Mouse (Mus musculus) hindbrain, embryonic 10.5 days (tissue): ENCODE measurements around the gene Hmox2. TPM values are rescaled to one million over a fixed set of nuclear protein-coding genes. Genes with fewer than 3 reads are reported as not detected.
"Not testable (repeated sequence)": the region's sequence is repeated elsewhere in the genome, so short reads cannot be mapped to it uniquely, and the experiment has no call there.

ENCODE experiments used
- DNase-seq: peaks from one replicate; pipeline ENCODE4 v3.0.0-alpha.2; 2017; ENCODE audit warnings: low spot score
- H3K27ac ChIP-seq: fragments of 300-500 bp; sonication (generic); 2 replicates; pipeline ENCODE4 v1.5.1; 2016; ENCODE audit warnings: mild to moderate bottlenecking, moderate library complexity
- H3K27me3 ChIP-seq: fragments of 300-500 bp; sonication (generic); 2 replicates; pipeline ENCODE4 v1.6.1; 2016; ENCODE audit warnings: mild to moderate bottlenecking; ENCODE audit not compliant: poor library complexity, insufficient read depth, severe bottlenecking
- H3K36me3 ChIP-seq: fragments of 300-500 bp; sonication (generic); 2 replicates; pipeline ENCODE4 v1.6.1; 2016; ENCODE audit warnings: mild to moderate bottlenecking, moderate library complexity
- H3K4me1 ChIP-seq: fragments of 300-500 bp; sonication (generic); replicated peaks from 2 replicates; pipeline ENCODE4 v1.6.1; 2016; ENCODE audit warnings: mild to moderate bottlenecking
- H3K4me3 ChIP-seq: fragments of 300-500 bp; sonication (generic); 2 replicates; pipeline ENCODE4 v1.5.1; 2016; ENCODE audit warnings: mild to moderate bottlenecking, moderate library complexity
- H3K9me3 ChIP-seq: fragments of 300-500 bp; sonication (generic); 2 replicates; pipeline ENCODE4 v1.6.1; 2016; ENCODE audit warnings: mild to moderate bottlenecking, moderate library complexity
- WGBS: fragments of 180-500 bp; shearing (Covaris S2); methylation state at CpG from one replicate; pipeline ENCODE4 v1.1.7; 2016; 5-methylcytosine and 5-hydroxymethylcytosine counted together
- polyA plus RNA-seq: library from polyadenylated mRNA; unstranded; fragments of >200 nt; fragmentation: Nextera tagmentation; extraction: Ambion mirVana; gene quantifications from 2 replicates; pipeline ENCODE4 v1.2.1, GENCODE M21; 2016

Gene Hmox2
- 84.6 and 93.3 TPM in 2 replicates for polyA plus RNA-seq

DNA sequence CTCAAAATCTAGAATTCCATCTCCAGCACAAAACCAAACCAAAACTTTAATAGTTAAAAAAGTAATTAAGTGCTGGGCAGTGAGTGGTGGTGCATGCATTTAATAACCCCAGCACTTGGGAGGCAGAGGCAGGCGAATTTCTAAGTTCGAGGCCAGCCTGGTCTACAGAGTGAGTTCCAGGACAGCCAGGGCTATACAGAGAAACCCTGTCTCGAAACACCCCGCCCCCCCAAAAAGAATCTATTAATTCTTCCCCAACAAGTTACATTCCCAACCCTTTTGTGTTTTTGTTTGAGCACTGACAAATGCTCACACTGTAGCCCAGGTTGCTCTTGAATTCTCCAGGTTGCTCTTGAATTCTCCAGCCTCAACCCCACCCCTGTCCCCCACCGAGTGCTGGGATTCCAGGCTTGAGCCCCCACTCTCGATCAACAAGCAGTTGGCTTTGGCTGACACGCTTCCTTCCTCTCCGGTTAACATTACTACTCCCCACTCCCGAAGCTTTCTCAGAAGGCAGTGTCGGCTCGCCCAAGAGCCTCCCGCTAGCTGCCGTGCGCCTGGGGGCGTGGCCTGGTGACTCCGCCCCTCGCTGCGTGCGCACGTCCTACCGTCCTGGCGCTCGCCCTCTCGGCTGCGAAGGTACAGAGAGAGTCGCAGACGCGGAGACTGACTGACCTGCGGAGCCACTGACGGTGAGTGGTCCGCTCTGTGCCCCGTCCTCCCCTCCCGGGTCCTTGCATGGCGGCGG lies at the start of gene Hmox2:
Hmox2 (plus strand) TSS at position 582 of the 748 bp plus-strand sequence.
- peak; percentile 93 for DNase-seq
- Histone ChIP-seq H3K4me1 (peaks cover 18% of the 10 kb centered on the region), H3K4me3 (peak within 1 kb of the TSS; percentile 73), H3K27me3 (peaks cover 7% of the 10 kb centered on the region; the same call in 1 of the 2 replicates), H3K9me3 (no peaks in the 10 kb centered on the region), H3K27ac (peak within 1 kb of the TSS; percentile 91), H3K36me3 (no peaks in the 10 kb centered on the region)
- 5% methylated on average over 35 of the region's 35 CpGs for WGBS

DNA sequence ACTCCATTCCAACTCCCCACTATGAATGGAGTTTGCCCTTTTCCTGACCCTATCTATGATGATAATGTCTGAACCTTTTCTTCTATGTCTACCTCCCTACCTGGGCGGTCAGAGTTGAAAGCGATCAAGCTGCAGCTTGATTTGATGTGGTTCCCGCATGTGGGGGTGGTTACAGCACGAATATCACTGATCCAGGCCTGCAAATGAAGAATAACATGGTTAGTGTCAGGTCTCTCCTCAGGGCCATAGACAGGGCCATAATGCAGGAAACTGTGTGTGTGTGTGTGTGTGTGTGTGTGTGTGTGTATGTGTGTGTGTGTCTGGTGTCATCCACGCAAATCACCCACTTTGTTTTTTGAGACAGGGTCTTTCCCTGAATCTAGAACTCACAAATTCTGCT lies 49.3 kb upstream of the Hmox2 start:
- Histone ChIP-seq H3K27ac (no peak overlapping the region), H3K4me3 (no peak overlapping the region), H3K36me3 (peaks cover 33% of the 10 kb centered on the region), H3K9me3 (no peaks in the 10 kb centered on the region), H3K4me1 (peaks cover 19% of the 10 kb centered on the region), H3K27me3 (0 out of 2 replicates have a peak, but pooled peaks cover 4% of the 10 kb centered on the region)
- DNase-seq = no peak
- WGBS = 93% methylated on average over 5 of the region's 5 CpGs

DNA sequence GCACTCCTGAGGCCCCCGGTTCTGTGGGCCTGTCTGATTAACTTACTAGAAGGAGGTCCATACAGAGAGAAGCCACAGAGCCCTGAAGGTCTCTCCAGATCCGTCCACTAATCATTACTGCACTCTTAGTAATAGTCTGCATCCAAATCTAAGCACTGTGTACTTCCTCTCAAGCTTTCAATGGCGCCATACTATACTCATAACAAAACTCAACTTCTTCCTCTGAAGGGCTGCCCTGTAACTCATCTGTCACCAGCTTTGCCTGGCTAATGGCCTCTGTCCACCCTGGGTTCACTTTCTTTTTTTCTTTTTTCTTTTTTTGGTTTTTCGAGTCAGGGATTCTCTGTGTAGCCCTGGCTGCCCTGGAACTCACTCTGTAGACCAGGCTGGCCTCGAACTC lies 48.1 kb upstream of the Hmox2 start:
- H3K27ac ChIP-seq = no peak overlapping the region
- WGBS = 84% methylated on average over 5 of the region's 5 CpGs
- no peaks in the 10 kb centered on the region for H3K9me3 ChIP-seq
- H3K4me1 ChIP-seq = peaks cover 22% of the 10 kb centered on the region
- no peak for DNase-seq
- H3K27me3 ChIP-seq = 0 out of 2 replicates have a peak, but pooled peaks cover 4% of the 10 kb centered on the region
- peaks cover 33% of the 10 kb centered on the region for H3K36me3 ChIP-seq
- H3K4me3 ChIP-seq = peak overlapping the region; percentile 80; the same call in 1 of the 2 replicates

DNA sequence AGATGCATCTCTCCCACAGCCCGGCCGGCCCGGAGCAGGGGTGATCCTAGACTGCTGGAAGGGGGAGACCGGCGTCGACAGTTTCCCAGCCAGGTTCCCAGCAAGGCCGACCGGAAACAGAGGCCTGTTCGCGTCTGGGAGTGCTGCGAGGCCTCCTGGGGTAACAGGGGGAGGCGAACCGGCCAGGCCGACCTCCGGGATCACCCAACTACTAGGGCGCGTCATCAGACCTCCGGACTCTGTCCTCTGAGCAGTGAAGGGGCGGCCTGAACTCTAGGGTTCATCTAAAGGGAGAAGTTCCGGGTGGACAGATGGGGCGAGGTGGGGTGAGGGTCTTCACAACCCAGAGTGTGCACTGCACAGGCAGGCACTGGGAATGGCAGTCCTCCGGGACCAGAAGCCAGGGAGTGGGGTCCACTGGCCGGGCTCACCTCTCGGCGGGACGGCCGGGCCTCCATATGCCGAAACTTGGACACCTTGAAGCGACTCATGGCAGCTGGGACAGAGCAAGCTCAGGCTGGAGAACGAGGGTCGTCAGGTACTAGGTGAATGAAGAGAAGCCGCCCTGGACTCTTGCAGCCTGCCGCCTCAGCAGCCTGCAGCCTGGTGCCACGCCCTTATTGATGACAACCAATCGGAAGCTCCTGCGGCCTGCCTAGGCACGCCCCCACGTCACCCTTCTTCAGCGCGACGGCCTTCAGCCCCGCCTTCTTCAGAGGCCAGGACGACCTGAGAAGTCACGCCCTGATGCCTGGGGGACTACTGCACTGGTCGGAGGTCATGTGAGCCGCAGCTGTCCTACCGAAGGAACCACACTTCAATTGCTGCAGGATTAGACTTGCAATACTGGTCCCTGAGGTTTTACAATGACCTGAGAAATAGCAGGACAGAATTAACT lies 46.8 kb upstream of the Hmox2 start, which contains the start of gene Coro7:
Coro7 (minus strand) TSS at position 657 of the 898 bp plus-strand sequence.
- Histone ChIP-seq H3K36me3 (peaks cover 24% of the 10 kb centered on the region), H3K4me1 (peaks cover 28% of the 10 kb centered on the region), H3K27ac (peak within 1 kb of the TSS; percentile 85), H3K4me3 (peak within 1 kb of the TSS; percentile 80), H3K27me3 (0 out of 2 replicates have a peak, but pooled peaks cover 4% of the 10 kb centered on the region), H3K9me3 (no peaks in the 10 kb centered on the region)
- peak; percentile 94 for DNase-seq
- under 1% methylated on average over 47 of the region's 47 CpGs for WGBS

DNA sequence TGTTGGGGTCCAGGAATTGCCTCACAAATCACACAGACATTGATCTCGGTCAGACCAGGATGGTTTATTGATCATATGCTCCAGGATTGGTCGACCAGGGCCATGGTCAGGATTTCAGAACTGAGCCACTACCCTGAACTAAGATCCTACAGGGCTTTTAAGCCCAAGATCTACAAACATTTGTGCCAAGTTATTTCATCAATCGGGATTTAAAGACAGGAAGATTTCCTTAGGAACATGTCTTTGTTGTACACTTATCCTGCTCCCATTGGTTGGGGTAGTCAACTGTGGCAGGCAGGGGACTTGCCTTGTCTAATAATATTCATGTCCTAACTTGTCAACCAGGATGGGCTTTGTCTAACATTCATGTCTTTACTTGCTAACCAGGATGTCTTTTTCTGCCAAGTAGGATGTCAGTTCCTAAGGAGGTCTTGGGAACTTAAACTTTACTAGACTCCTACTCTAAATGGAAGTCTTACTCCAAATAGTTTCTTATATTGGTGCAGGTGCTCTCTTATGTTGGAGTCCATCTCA lies 45.2 kb upstream of the Hmox2 start:
- not testable (repeated sequence) for DNase-seq

DNA sequence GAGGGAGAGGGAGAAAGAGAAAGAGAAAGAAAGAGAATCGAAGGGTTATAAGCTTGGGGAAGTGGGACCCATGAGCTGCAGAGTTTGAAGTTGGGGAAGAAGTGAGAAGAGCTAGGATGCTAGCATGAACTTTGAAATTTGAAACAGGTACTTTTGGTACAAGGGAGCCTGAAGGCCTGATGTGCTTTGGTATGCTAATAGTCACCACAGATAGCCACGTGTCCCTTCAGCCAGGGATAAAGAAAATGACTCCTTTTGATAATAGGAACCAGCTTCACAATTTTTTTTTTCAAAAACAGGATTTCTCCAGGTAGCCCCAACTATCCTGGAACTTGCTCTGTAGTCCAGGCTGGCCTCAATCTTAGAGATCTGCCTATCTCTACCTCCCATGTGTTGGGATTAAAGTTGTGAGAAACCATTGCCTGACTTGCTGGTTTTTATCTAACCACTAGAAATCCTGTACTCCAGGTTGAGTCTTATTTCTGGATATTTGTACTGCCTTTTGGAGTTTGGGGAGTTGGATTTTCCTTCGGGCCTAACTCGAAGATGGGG lies 43.5 kb upstream of the Hmox2 start:
- DNase-seq = no peak
- Histone ChIP-seq H3K9me3 (no peaks in the 10 kb centered on the region), H3K27me3 (0 out of 2 replicates have a peak, but pooled peaks cover 4% of the 10 kb centered on the region), H3K4me1 (peaks cover 40% of the 10 kb centered on the region), H3K27ac (peak overlapping the region; percentile 92; the same call in 1 of the 2 replicates), H3K36me3 (peaks cover 11% of the 10 kb centered on the region), H3K4me3 (peak overlapping the region; percentile 98; the same call in 1 of the 2 replicates)
- WGBS = 75% methylated on average over 4 of the region's 4 CpGs

More for the DNA sequence above, 45.2 kb upstream of the Hmox2 start:
- H3K4me1 ChIP-seq = peaks cover 40% of the 10 kb centered on the region
- H3K27ac ChIP-seq, H3K4me3 ChIP-seq, H3K9me3 ChIP-seq, H3K27me3 ChIP-seq, H3K36me3 ChIP-seq: not testable (repeated sequence)
- WGBS = 86% methylated on average over 3 of the region's 3 CpGs

DNA sequence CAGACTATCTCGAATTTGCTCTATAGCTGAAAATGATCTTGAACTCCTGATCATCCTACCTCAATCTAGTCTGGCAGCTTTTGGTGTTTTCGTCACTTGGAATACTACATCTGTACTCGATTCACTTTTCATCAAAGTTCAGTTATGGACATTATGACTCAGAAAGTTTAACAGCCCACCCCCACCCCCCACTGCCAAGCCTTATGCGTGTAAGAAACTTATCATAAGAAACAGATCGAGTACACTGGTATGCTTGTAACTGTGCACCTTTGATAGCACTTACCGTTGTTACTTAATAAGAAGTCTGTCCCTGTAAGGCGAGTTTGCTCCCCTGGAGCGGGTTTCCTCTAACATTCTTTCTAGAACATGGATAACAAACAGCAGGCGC lies 43.0 kb upstream of the Hmox2 start:
- Histone ChIP-seq H3K4me1 (peaks cover 37% of the 10 kb centered on the region), H3K36me3 (peaks cover 15% of the 10 kb centered on the region), H3K27me3 (0 out of 2 replicates have a peak, but pooled peaks cover 4% of the 10 kb centered on the region), H3K9me3 (no peaks in the 10 kb centered on the region), H3K4me3 (peak overlapping the region; percentile 98), H3K27ac (peak overlapping the region; percentile 92)
- no peak for DNase-seq
- 32% methylated on average over 9 of the region's 9 CpGs for WGBS

DNA sequence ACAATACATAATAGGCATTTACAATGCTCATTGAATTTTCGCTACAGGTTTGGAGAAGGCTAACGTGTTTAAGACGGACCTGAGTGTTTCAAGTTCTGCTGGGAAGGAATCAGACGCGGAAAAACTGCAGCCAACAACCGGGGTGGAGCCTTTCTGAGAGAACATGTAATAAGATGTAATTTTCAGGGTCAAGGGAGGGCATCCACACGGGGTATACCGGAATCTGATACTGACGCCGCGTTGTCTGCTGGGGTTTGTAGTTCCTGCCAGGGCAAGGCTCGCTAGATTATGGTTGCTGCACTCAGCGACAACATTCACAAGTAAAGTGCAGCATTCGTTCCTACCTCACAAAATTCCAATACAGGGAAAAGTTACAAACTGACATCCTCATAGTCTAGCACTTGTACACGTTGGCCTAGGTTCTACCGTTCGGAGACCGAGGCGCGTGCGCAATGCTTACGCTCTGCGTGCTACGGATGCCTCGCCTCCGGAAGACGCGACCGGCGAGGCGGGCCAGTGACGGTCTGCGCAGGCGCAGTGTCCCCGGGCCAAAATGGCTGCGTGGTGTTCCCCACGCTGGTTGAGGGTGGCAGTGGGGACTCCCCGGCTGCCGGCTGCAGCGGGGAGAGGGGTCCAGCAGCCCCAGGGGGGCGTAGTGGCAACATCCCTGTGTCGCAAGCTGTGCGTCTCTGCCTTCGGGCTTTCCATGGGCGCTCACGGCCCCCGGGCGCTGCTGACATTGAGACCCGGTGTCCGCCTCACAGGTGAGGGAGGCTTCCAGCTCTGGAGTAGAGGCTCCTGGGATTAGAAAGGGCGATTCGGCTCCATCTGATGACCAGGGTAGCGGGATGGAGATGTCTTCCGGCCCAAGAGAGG lies 42.3 kb upstream of the Hmox2 start:
- peaks cover 20% of the 10 kb centered on the region for H3K36me3 ChIP-seq
- H3K27ac ChIP-seq = peak overlapping the region; percentile 92
- 0 out of 2 replicates have a peak, but pooled peaks cover under 1% of the 10 kb centered on the region for H3K27me3 ChIP-seq
- H3K4me1 ChIP-seq = peaks cover 31% of the 10 kb centered on the region
- no peaks in the 10 kb centered on the region for H3K9me3 ChIP-seq
- H3K4me3 ChIP-seq = peak overlapping the region; percentile 98
- peak; percentile 95 for DNase-seq
- under 1% methylated on average over 54 of the region's 54 CpGs for WGBS

DNA sequence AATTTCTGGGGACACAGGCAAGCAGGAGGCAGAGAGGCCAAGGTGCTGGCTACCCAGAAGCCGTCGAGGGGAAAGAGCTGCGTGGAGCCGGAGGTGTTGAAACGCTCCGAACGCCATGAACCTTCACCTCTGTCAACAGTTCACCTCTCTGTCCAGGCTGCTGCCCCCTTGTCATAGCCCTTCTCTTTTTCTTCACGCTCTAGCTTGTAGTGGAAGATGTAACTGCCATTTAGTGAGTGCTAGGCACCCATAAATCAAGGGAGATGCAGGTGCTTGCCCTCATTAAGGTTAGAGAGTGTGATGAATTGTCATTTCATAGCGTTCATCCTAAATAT lies 41.7 kb upstream of the Hmox2 start:
- peak overlapping the region; percentile 92 for H3K27ac ChIP-seq
- H3K27me3 ChIP-seq = no peaks in the 10 kb centered on the region
- H3K36me3 ChIP-seq = peaks cover 26% of the 10 kb centered on the region
- WGBS = 3% methylated on average over 9 of the region's 9 CpGs
- peaks cover 25% of the 10 kb centered on the region for H3K4me1 ChIP-seq
- H3K4me3 ChIP-seq = peak overlapping the region; percentile 98
- DNase-seq = no peak
- 0 out of 2 replicates have a peak, but pooled peaks cover 3% of the 10 kb centered on the region for H3K9me3 ChIP-seq

DNA sequence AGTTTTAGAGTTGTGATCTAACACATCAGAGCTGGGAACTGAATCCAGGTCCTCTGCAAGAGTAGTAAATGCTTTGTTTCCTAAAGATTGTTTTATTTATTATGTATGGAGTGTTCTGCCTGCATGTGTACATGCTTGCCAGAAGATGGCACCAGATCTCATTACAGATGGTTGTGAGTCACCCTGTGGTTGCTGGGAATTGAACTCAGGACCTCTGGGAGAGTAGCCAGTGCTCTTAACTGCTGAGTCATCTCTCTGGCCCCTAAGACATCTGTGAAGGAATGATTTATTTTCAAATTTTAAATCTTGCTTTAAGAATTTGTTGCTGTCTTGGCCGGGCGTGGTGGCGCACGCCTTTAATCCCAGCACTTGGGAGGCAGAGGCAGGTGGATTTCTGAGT lies 36.8 kb upstream of the Hmox2 start:
- DNase-seq, H3K27ac ChIP-seq, H3K9me3 ChIP-seq, H3K4me3 ChIP-seq, H3K27me3 ChIP-seq: not testable (repeated sequence)
- Histone ChIP-seq H3K4me1 (peaks cover 12% of the 10 kb centered on the region), H3K36me3 (peaks cover 74% of the 10 kb centered on the region)
- 98% methylated on average over 4 of the region's 4 CpGs for WGBS

DNA sequence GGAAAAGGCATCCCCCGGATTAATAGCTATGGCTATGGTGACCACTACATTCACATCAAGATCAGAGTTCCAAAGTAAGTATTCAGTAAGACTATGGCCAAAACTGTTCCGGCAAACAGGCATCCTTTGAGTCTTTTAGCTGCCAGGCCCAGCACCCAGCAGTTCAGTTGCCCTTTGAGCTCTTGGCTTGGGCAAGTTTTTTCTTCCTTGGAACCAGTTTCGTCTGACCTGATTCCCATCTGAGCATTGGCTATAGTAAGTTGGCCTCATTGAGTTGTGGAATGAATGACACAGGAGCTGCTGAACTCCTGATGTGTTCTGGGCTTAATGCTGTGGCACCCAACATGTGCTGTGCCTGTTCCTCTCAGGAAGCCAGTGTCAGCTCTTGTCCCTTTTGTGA lies 24.9 kb upstream of the Hmox2 start:
- WGBS = 94% methylated on average over 3 of the region's 3 CpGs
- H3K9me3 ChIP-seq = no peaks in the 10 kb centered on the region
- no peaks in the 10 kb centered on the region for H3K27me3 ChIP-seq
- no peaks in the 10 kb centered on the region for H3K4me1 ChIP-seq
- no peak overlapping the region for H3K27ac ChIP-seq
- H3K36me3 ChIP-seq = peaks cover 100% of the 10 kb centered on the region
- H3K4me3 ChIP-seq = no peak overlapping the region
- no peak for DNase-seq
